In genomic region chr17:47526856-47527520, GRCm38 (mm10) we compare ENCODE assay signal across 9 mouse cellular contexts. TPM values are rescaled to one million over a fixed set of nuclear protein-coding genes. Genes with fewer than 3 reads are reported as not detected.
A peak's percentile ranks its signal among the peaks of the same experiment; 100 is the strongest.
DNase-seq lines count a peak whose midpoint lies in the region; ATAC-seq and TF ChIP-seq lines count a peak whose summit lies in the region.
"Had no signal": no experiment of that assay in that cellular context is flagged by ENCODE, and none has a peak within 500 bp of the region (broad histone marks: within the 10 kb centered on the region; RNA-seq: fewer than 3 reads in every experiment).

No protein-coding gene starts in this region.

- peaks cover 15% of the 10 kb centered on the region for H3K4me1 ChIP-seq in heart, adult 2 months (ENCODE audit: control insufficient read depth, insufficient read depth, low read length)
- peaks cover 56% of the 10 kb centered on the region for H3K4me1 ChIP-seq in spleen, adult 2 months (ENCODE audit: control insufficient read depth, insufficient read depth, insufficient read length)
- H3K4me1 ChIP-seq in intestine, embryonic 14.5 days (replicated peaks; ENCODE audit: control insufficient read depth, insufficient read depth, low read length), result peaks cover 48% of the 10 kb centered on the region
- peaks cover 17% of the 10 kb centered on the region for H3K4me1 ChIP-seq in neural tube, embryonic 15.5 days

- ATAC-seq in intestine, embryonic 14.5 days (replicated peaks; ENCODE audit: low FRiP score, low TSS enrichment, low read depth), result no peak
- no peak for ATAC-seq in neural tube, embryonic 15.5 days (ENCODE audit: low FRiP score)

- no peak for TF ChIP-seq EP300 in heart, adult 2 months (IDR thresholded peaks at IDR 0.05; ENCODE audit: insufficient read depth, low read depth, low read length)

- DNase-seq in heart, adult 2 months, result no peak
- DNase-seq in heart, adult 18-20 months, result no peak
- no peak for DNase-seq in spleen, adult 2 months (ENCODE audit: low read depth in 1 of 2, low spot score in 2 of 2)
- DNase-seq in spleen, postnatal 4 days (ENCODE audit: low spot score in 2 of 2), result no peak
- no peak for DNase-seq in intestine, embryonic 14.5 days (ENCODE audit: low spot score)
- no peak for DNase-seq in embryo, embryonic 9.5 days (ENCODE audit: extremely low spot score)
- DNase-seq in urinary bladder, adult 18-20 months (ENCODE audit: low spot score in 2 of 2), result no peak

- intact Hi-C loops in heart, adult 2 months (cut with DNase I), result loop anchor here (5.0 kb wide), 1 partner anchor 35 kb away; no protein-coding TSS in a partner anchor

- no peaks in the 10 kb centered on the region for H3K79me2 ChIP-seq in heart, adult 2 months (replicated peaks; ENCODE audit: control insufficient read depth, insufficient read depth, low read length)

- H3K4me3 ChIP-seq in heart, adult 2 months, result no peak overlapping the region
- no peak overlapping the region for H3K4me3 ChIP-seq in spleen, adult 2 months (ENCODE audit: extremely low read depth, insufficient read depth, insufficient read length)
- no peak overlapping the region for H3K4me3 ChIP-seq in intestine, embryonic 14.5 days (ENCODE audit: low read depth, low read length)
- H3K4me3 ChIP-seq in neural tube, embryonic 15.5 days (replicated peaks), result no peak overlapping the region

- WGBS in heart, adult 2 months, result 71% methylated on average over 17 of the region's 17 CpGs
- WGBS in spleen, adult 2 months, result 69% methylated on average over 17 of the region's 17 CpGs
- WGBS in intestine, embryonic 14.5 days, result 67% methylated on average over 17 of the region's 17 CpGs
- WGBS in neural tube, embryonic 15.5 days, result 80% methylated on average over 17 of the region's 17 CpGs

- no peaks in the 10 kb centered on the region for H3K27me3 ChIP-seq in heart, adult 2 months (ENCODE audit: control insufficient read depth, insufficient read depth, low read length)
- H3K27me3 ChIP-seq in spleen, adult 2 months (ENCODE audit: control insufficient read depth, insufficient read depth, low read length), result no peaks in the 10 kb centered on the region
- no peaks in the 10 kb centered on the region for H3K27me3 ChIP-seq in intestine, embryonic 14.5 days (replicated peaks; ENCODE audit: control insufficient read depth, insufficient read depth, low read length)
- no peaks in the 10 kb centered on the region for H3K27me3 ChIP-seq in neural tube, embryonic 15.5 days (replicated peaks)
- H3K27me3 ChIP-seq: CH12.LX had no signal

- H3K4me2 ChIP-seq in intestine, embryonic 14.5 days (ENCODE audit: low read length), result peak overlapping the region; percentile 33
- H3K4me2 ChIP-seq in neural tube, embryonic 15.5 days, result no peak overlapping the region

- H3K9ac ChIP-seq in heart, adult 2 months (ENCODE audit: low read depth, low read length), result no peak overlapping the region
- peak overlapping the region; percentile 31; the same call in 1 of the 2 replicates for H3K9ac ChIP-seq in intestine, embryonic 14.5 days (ENCODE audit: low read length)
- H3K9ac ChIP-seq in neural tube, embryonic 15.5 days (replicated peaks), result no peak overlapping the region

- TF ChIP-seq POLR2A in heart, adult 2 months (IDR thresholded peaks at IDR 0.05; ENCODE audit: insufficient read depth, low read depth, low read length), result no peak
- no peak for TF ChIP-seq POLR2A in spleen, adult 2 months (IDR thresholded peaks at IDR 0.05; ENCODE audit: low read depth, low read length)

- TF ChIP-seq CTCF in heart, adult 2 months (IDR thresholded peaks at IDR 0.05), result no peak
- TF ChIP-seq CTCF in spleen, adult 2 months (IDR thresholded peaks at IDR 0.05; ENCODE audit: extremely low read depth, insufficient read depth, insufficient read length, insufficient replicate concordance), result no peak

- peak overlapping the region; percentile 15; the same call in 1 of the 2 replicates for H3K27ac ChIP-seq in heart, adult 2 months
- peak overlapping the region; percentile 41 for H3K27ac ChIP-seq in spleen, adult 2 months (ENCODE audit: insufficient read depth, low read length)
- H3K27ac ChIP-seq in intestine, embryonic 14.5 days (ENCODE audit: low read depth), result peak overlapping the region; percentile 96
- H3K27ac ChIP-seq in neural tube, embryonic 15.5 days (replicated peaks), result peak overlapping the region; percentile 63

- no peaks in the 10 kb centered on the region for H3K36me3 ChIP-seq in heart, adult 2 months (ENCODE audit: control insufficient read depth, insufficient read depth, low read length)
- H3K36me3 ChIP-seq in spleen, adult 2 months (ENCODE audit: control insufficient read depth, insufficient read depth, low read length), result peaks cover 8% of the 10 kb centered on the region
- no peaks in the 10 kb centered on the region for H3K36me3 ChIP-seq in intestine, embryonic 14.5 days (ENCODE audit: control insufficient read depth, insufficient read depth, low read length)
- no peaks in the 10 kb centered on the region for H3K36me3 ChIP-seq in neural tube, embryonic 15.5 days

- no peaks in the 10 kb centered on the region for H3K9me3 ChIP-seq in intestine, embryonic 14.5 days (ENCODE audit: control insufficient read depth, low read length)
- no peaks in the 10 kb centered on the region for H3K9me3 ChIP-seq in neural tube, embryonic 15.5 days (replicated peaks)

RNA-seq across cellular contexts. Expression of gene Ccnd3, which starts 22.1 kb away (rescaled TPM):
- total RNA-seq in heart, adult 2 months (2021), result 10 to 100 TPM; 75.9 to 83.7 TPM
- 75.1 and 77.5 TPM in 2 replicates for polyA plus RNA-seq in heart, adult 2 months (2012; rRNA removed)
- 10 to 100 TPM; 83.3 to 87.1 TPM for total RNA-seq in heart, adult 18-20 months (2021)
- 171 and 240 TPM in 2 replicates for polyA plus RNA-seq in spleen, adult 2 months (2012; rRNA removed)
- polyA plus RNA-seq in intestine, embryonic 14.5 days (2014; fragmentation: Nextera tagmentation; extraction: Ambion mirVana), result 450 and 457 TPM in 2 replicates
- 76.5 and 139 TPM in 2 replicates for polyA plus RNA-seq in neural tube, embryonic 15.5 days (2015; fragmentation: Nextera tagmentation; extraction: Ambion mirVana)

RNA-seq across cellular contexts. Expression of gene Taf8, which starts 24.9 kb away (rescaled TPM):
- 10 to 100 TPM; 10.8 to 12.5 TPM for total RNA-seq in heart, adult 2 months (2021)
- polyA plus RNA-seq in heart, adult 2 months (2012; rRNA removed), result 14.2 and 21.0 TPM in 2 replicates
- total RNA-seq in heart, adult 18-20 months (2021), result 10 to 100 TPM; 10.2 to 10.4 TPM
- polyA plus RNA-seq in spleen, adult 2 months (2012; rRNA removed), result 26.5 and 29.7 TPM in 2 replicates
- polyA plus RNA-seq in intestine, embryonic 14.5 days (2014; fragmentation: Nextera tagmentation; extraction: Ambion mirVana), result 21.5 and 25.0 TPM in 2 replicates
- 19.5 and 21.5 TPM in 2 replicates for polyA plus RNA-seq in neural tube, embryonic 15.5 days (2015; fragmentation: Nextera tagmentation; extraction: Ambion mirVana)

Comparison
In these comparisons a context has a peak if more than half of its experiments do, and no peak if none do; other contexts are left out.
1. H3K27ac ChIP-seq: peak in every context shown above with its lines; median percentile 96 in intestine, embryonic 14.5 days; 63 in neural tube, embryonic 15.5 days; 41 in spleen, adult 2 months; 15 in heart, adult 2 months.